Mouse (Mus musculus) cerebellum, postnatal 10 days (tissue): ENCODE measurements around the gene Gdpd1.

Experiments used
- DNase-seq, 2 experiments: peaks; one replicate each; pipeline ENCODE4 v3.0.0; 2021; ENCODE audit warnings: mixed read lengths in 2 of 2

Gdpd1 gene

DNA sequence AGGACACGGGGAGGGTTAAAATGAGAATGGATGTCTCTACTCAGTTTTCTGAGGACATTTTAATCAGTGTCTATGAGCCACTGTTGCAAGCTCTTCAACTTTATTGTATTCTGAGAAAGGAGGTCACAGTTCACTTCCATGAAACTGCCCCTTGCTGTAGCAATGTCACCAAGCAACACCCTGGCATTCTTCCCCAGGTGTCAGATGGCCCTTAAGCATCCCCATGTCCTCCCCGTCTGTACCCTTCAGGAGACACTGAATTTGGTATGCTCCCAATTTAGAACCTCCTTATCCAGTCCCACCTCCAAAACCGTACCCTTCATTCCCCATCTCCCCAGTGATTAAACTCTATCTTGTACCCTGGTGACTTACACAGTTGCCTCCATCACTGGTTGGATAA, 88.9 kb downstream of the Gdpd1 start:
- peak; percentile 52 to 54 for DNase-seq
